Mouse (Mus musculus) cerebellum, adult 2 months (tissue): ENCODE results near the gene Pla2g6. TPM values are rescaled to one million over a fixed set of nuclear protein-coding genes. Genes with fewer than 3 reads are reported as not detected.

ENCODE experiments used
- DNase-seq, 2 experiments: peaks; one replicate each; pipeline ENCODE4 v3.0.0; 2021
- H3K27ac ChIP-seq: fragments of 200-500 bp; 2 replicates; pipeline ENCODE4 v1.5.1; 2012; ENCODE audit warnings: low read length, control low read depth, inconsistent platforms; ENCODE audit not compliant: insufficient read depth
- H3K27me3 ChIP-seq: fragments of 200-500 bp; 2 replicates; pipeline ENCODE4 v1.6.1; 2012; ENCODE audit warnings: inconsistent platforms, mild to moderate bottlenecking, low read length, moderate library complexity; ENCODE audit not compliant: control insufficient read depth, insufficient read depth
- H3K4me1 ChIP-seq: fragments of 200-500 bp; 2 replicates; pipeline ENCODE4 v1.6.1; 2011; ENCODE audit warnings: low read length; ENCODE audit not compliant: control insufficient read depth, insufficient read depth
- H3K4me3 ChIP-seq: fragments of 200-500 bp; replicated peaks from 2 replicates; pipeline ENCODE3; 2011; ENCODE audit warnings: mild to moderate bottlenecking, low read depth, low read length, control low read depth; ENCODE audit not compliant: insufficient read depth
- CTCF ChIP-seq: fragments of 200-500 bp; IDR thresholded peaks from 2 replicates; pipeline ENCODE4 v1.5.1; 2011; ENCODE audit warnings: low read depth, mild to moderate bottlenecking, control low read depth, low read length, moderate library complexity, borderline replicate concordance; ENCODE audit not compliant: insufficient read depth
- POLR2A ChIP-seq: fragments of 200-500 bp; IDR thresholded peaks from 2 replicates; pipeline ENCODE4 v1.6.1; 2011; ENCODE audit warnings: low read length, control low read depth, borderline replicate concordance; ENCODE audit not compliant: insufficient read depth
- WGBS: fragments of 180-500 bp; shearing (Covaris S2); methylation state at CpG from one replicate; pipeline ENCODE4 v1.1.7; 2018; 5-methylcytosine and 5-hydroxymethylcytosine counted together
- polyA plus RNA-seq: library from polyadenylated mRNA; depleted of rRNA; stranded (reverse); fragments of >200 nt; gene quantifications from 2 replicates; pipeline ENCODE4 v1.2.3, GENCODE M21; 2012

Pla2g6 gene
- polyA plus RNA-seq, 1 experiment: 26.1 TPM

- Histone ChIP-seq H3K27me3 (no peaks in the 10 kb centered on the region), H3K4me1 (no peaks in the 10 kb centered on the region), H3K4me3 (no peak overlapping the region), H3K27ac (no peak overlapping the region)
- DNase-seq: no peak
- TF ChIP-seq CTCF (no peak), POLR2A (no peak)
- WGBS: 55% methylated on average over 10 of the region's 10 CpGs
Measured at GRCm38 (mm10) chr15:79277728-79278127, 50.5 kb downstream of the Pla2g6 start.

DNA sequence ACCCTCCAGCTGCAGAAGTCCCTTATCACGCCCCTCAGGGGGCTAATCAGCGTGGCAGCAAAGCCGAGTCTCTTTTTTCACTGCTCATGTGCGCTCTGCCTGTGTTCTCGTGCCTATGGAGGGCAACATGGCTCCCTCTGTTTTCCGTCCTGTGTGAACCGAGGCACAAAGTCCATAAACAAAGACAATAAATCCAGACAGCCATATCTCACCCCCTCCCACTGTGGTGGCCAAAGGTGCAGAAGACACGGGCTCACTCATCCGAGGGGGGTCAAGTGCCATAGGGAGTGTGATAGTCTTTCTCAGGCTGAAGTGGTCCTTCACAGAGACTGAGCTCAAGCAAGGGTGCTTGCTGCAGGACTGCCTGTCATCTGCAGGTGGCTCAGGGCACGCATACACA is 55.2 kb downstream of the Pla2g6 start:
- no peaks in the 10 kb centered on the region; the same call in none of the 2 replicates for H3K4me1 ChIP-seq
- no peak for DNase-seq
- TF ChIP-seq POLR2A (no peak), CTCF (no peak)
- 34% methylated on average over 10 of the region's 10 CpGs for WGBS
- no peaks in the 10 kb centered on the region for H3K27me3 ChIP-seq
- no peak overlapping the region for H3K4me3 ChIP-seq
- no peak overlapping the region for H3K27ac ChIP-seq

GRCm38 (mm10) chr15:79271124-79271746 is 57.0 kb downstream of the Pla2g6 start:
- no peak overlapping the region for H3K27ac ChIP-seq
- 16% methylated on average over 17 of the region's 17 CpGs for WGBS
- DNase-seq: no peak

GRCm38 (mm10) chr15:79270317-79271123 is 57.7 kb downstream of the Pla2g6 start:
- no peaks in the 10 kb centered on the region; the same call in none of the 2 replicates for H3K4me1 ChIP-seq
- peak; percentile 37 to 47 for DNase-seq
- H3K27me3 ChIP-seq: no peaks in the 10 kb centered on the region
- under 1% methylated on average over 33 of the region's 33 CpGs for WGBS
- TF ChIP-seq CTCF (no peak), POLR2A (no peak)
- H3K4me3 ChIP-seq: peak overlapping the region; percentile 6
- no peak overlapping the region for H3K27ac ChIP-seq

More at GRCm38 (mm10) chr15:79271124-79271746, 57.0 kb downstream of the Pla2g6 start:
- no peaks in the 10 kb centered on the region for H3K27me3 ChIP-seq
- no peak overlapping the region for H3K4me3 ChIP-seq
- TF ChIP-seq CTCF (peak; percentile 55; the same call in 1 of the 2 replicates), POLR2A (no peak)
- H3K4me1 ChIP-seq: no peaks in the 10 kb centered on the region; the same call in none of the 2 replicates

DNA sequence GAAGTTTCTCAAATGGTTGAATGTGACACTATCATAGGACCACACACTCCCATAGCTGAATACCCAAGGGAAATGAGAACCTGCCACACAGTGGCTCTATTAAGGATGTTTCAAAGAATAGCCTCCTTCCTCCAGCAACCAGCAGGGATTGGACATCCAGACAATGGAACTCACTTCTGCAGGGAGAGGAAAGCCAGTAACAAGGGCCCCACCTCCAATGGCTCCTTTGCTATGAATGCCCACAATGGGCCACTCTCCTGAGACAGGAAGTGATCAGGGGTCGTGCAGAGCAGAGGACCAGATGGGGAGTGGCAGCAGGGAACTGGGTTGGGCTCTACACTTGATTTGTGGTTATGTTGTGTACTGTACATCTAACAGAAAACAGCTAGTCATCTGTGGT is 59.7 kb downstream of the Pla2g6 start:
- Histone ChIP-seq H3K4me3 (no peak overlapping the region), H3K27me3 (no peaks in the 10 kb centered on the region), H3K4me1 (no peaks in the 10 kb centered on the region; the same call in none of the 2 replicates), H3K27ac (no peak overlapping the region)
- no peak for DNase-seq
- WGBS: 31% methylated on average over 1 of the region's 1 CpGs
- TF ChIP-seq POLR2A (no peak), CTCF (no peak)

- WGBS: 72% methylated on average over 4 of the region's 4 CpGs
- TF ChIP-seq POLR2A (no peak), CTCF (no peak)
- Histone ChIP-seq H3K4me3 (no peak overlapping the region), H3K27ac (no peak overlapping the region), H3K27me3 (peaks cover 7% of the 10 kb centered on the region; the same call in 1 of the 2 replicates), H3K4me1 (no peaks in the 10 kb centered on the region; the same call in none of the 2 replicates)
- no peak for DNase-seq
Measured at GRCm38 (mm10) chr15:79265384-79265783, 62.8 kb downstream of the Pla2g6 start.

DNA sequence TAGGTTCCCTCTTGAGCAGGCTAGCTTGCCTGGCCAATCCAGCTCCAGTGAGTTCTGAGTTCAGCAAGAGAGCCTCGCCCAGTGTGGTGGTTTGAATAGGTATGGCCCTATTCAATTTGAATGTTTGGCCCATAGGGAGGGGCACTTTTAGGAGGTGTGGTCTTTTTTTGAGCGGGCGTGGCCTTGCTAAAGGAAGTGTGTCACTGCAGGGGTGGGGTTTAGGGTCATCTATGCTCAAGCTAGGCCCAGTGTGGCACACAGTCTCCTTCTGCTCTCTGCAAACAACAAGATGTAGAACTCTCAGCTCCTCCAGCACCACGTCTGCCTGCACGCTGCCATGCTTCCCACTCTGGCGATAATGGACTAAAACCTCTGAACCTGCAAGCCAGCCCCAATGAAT is 64.5 kb downstream of the Pla2g6 start:
- TF ChIP-seq POLR2A: no peak
- TF ChIP-seq CTCF: no peak
- 94% methylated on average over 6 of the region's 6 CpGs for WGBS
- Histone ChIP-seq H3K27me3 (peaks cover 7% of the 10 kb centered on the region; the same call in 1 of the 2 replicates), H3K4me3 (no peak overlapping the region), H3K27ac (no peak overlapping the region), H3K4me1 (no peaks in the 10 kb centered on the region)
- DNase-seq: no peak
